Comparison of ENCODE assay signal across 1 mouse cellular context in genomic region chr13:75718376-75718775, GRCm38 (mm10).
TF ChIP-seq lines count a peak whose summit lies in the region.

No protein-coding gene starts in this region.

TF ChIP-seq in CH12.LX, 34 proteins besides CTCF, POLR2A, EP300 and RAD21 (continued from another document):
- TF ChIP-seq TBP (conservative IDR thresholded peaks at IDR 0.05; ENCODE audit: low read depth, low read length) = no peak
